Mouse (Mus musculus) limb, embryonic 13.5 days (tissue): ENCODE data around the gene Lst1. TPM values are rescaled to one million over a fixed set of nuclear protein-coding genes. Genes with fewer than 3 reads are reported as not detected.

ENCODE experiments used
- ATAC-seq: fragments of 200-750 bp; cut with Nextera tagmentation; 2 replicates; pipeline ENCODE4 v1.8.0; 2017; ENCODE audit warnings: low read depth, moderate number of reproducible peaks, moderate TSS enrichment; ENCODE audit not compliant: low FRiP score
- H3K27ac ChIP-seq: fragments of 300-500 bp; sonication (generic); 2 replicates; pipeline ENCODE4 v1.5.1; 2015; ENCODE audit warnings: inconsistent platforms, mild to moderate bottlenecking, moderate library complexity
- H3K27me3 ChIP-seq: fragments of 300-500 bp; sonication (generic); 2 replicates; pipeline ENCODE4 v1.6.1; 2015; ENCODE audit warnings: mild to moderate bottlenecking, inconsistent platforms
- H3K36me3 ChIP-seq: fragments of 300-500 bp; sonication (generic); 2 replicates; pipeline ENCODE4 v1.6.1; 2015; ENCODE audit warnings: inconsistent platforms, mild to moderate bottlenecking, moderate library complexity
- H3K4me1 ChIP-seq: fragments of 300-500 bp; sonication (generic); 2 replicates; pipeline ENCODE4 v1.6.1; 2015; ENCODE audit warnings: inconsistent platforms
- H3K4me2 ChIP-seq: fragments of 300-500 bp; sonication (generic); replicated peaks from 2 replicates; pipeline ENCODE4 v1.6.1; 2015; ENCODE audit warnings: inconsistent platforms, mild to moderate bottlenecking, moderate library complexity
- H3K4me3 ChIP-seq: fragments of 300-500 bp; sonication (generic); 2 replicates; pipeline ENCODE4 v1.5.1; 2015; ENCODE audit warnings: moderate library complexity, mild to moderate bottlenecking, inconsistent platforms
- H3K9ac ChIP-seq: fragments of 300-500 bp; sonication (generic); 2 replicates; pipeline ENCODE4 v1.6.1; 2015; ENCODE audit warnings: mild to moderate bottlenecking, inconsistent platforms
- H3K9me3 ChIP-seq: fragments of 300-500 bp; sonication (generic); 2 replicates; pipeline ENCODE4 v1.6.1; 2016; ENCODE audit warnings: inconsistent platforms
- WGBS: fragments of 180-500 bp; shearing (Covaris S2); methylation state at CpG from one replicate; pipeline ENCODE4 v1.1.7; 2015; 5-methylcytosine and 5-hydroxymethylcytosine counted together
- polyA plus RNA-seq: library from polyadenylated mRNA; unstranded; fragments of >200 nt; fragmentation: Nextera tagmentation; extraction: Ambion mirVana; gene quantifications from 2 replicates; pipeline ENCODE4 v1.2.1, GENCODE M21; 2015

Gene Lst1
- polyA plus RNA-seq, 1 experiment from 2014 or later: 12.1 TPM

GRCm38 (mm10) chr17:35163326-35164081 lies 24.7 kb downstream of the Lst1 start:
- peaks cover 33% of the 10 kb centered on the region for H3K4me1 ChIP-seq
- H3K9me3 ChIP-seq: no peaks in the 10 kb centered on the region
- H3K36me3 ChIP-seq: peaks cover 45% of the 10 kb centered on the region
- peak overlapping the region; percentile 99 for H3K4me2 ChIP-seq
- H3K27ac ChIP-seq: peak overlapping the region; percentile 95
- peak overlapping the region; percentile 100 for H3K9ac ChIP-seq
- 9% methylated on average over 8 of the region's 8 CpGs for WGBS
- no peaks in the 10 kb centered on the region for H3K27me3 ChIP-seq
- no peak for ATAC-seq
- peak overlapping the region; percentile 100 for H3K4me3 ChIP-seq

GRCm38 (mm10) chr17:35162730-35163129 lies 25.5 kb downstream of the Lst1 start:
- no peak for ATAC-seq
- Histone ChIP-seq H3K27me3 (no peaks in the 10 kb centered on the region), H3K4me1 (peaks cover 33% of the 10 kb centered on the region), H3K4me3 (peak overlapping the region; percentile 100), H3K9me3 (no peaks in the 10 kb centered on the region), H3K36me3 (peaks cover 52% of the 10 kb centered on the region), H3K27ac (no peak overlapping the region), H3K9ac (peak overlapping the region; percentile 100), H3K4me2 (peak overlapping the region; percentile 99)
- WGBS: 53% methylated on average over 12 of the region's 12 CpGs

GRCm38 (mm10) chr17:35162121-35162520 lies 26.1 kb downstream of the Lst1 start:
- Histone ChIP-seq H3K36me3 (peaks cover 58% of the 10 kb centered on the region), H3K9me3 (no peaks in the 10 kb centered on the region), H3K4me1 (peaks cover 33% of the 10 kb centered on the region), H3K9ac (peak overlapping the region; percentile 100), H3K27me3 (no peaks in the 10 kb centered on the region), H3K27ac (no peak overlapping the region), H3K4me3 (peak overlapping the region; percentile 100; the same call in 1 of the 2 replicates), H3K4me2 (peak overlapping the region; percentile 99)
- ATAC-seq: no peak
- 78% methylated on average over 14 of the region's 14 CpGs for WGBS

- H3K27me3 ChIP-seq: no peaks in the 10 kb centered on the region
- H3K9ac ChIP-seq: no peak overlapping the region
- H3K4me3 ChIP-seq: 0 out of 2 replicates have a peak overlapping the region, but pooled peaks have one; percentile 100
- no peak for ATAC-seq
- no peak overlapping the region for H3K4me2 ChIP-seq
- H3K9me3 ChIP-seq: no peaks in the 10 kb centered on the region
- H3K36me3 ChIP-seq: peaks cover 65% of the 10 kb centered on the region
- 85% methylated on average over 11 of the region's 11 CpGs for WGBS
- H3K4me1 ChIP-seq: peaks cover 32% of the 10 kb centered on the region
- H3K27ac ChIP-seq: no peak overlapping the region
Measured at GRCm38 (mm10) chr17:35161421-35161820, 26.8 kb downstream of the Lst1 start.

- Histone ChIP-seq H3K4me1 (peaks cover 30% of the 10 kb centered on the region), H3K4me3 (no peak overlapping the region), H3K9ac (no peak overlapping the region), H3K9me3 (no peaks in the 10 kb centered on the region), H3K36me3 (peaks cover 83% of the 10 kb centered on the region), H3K4me2 (no peak overlapping the region), H3K27me3 (no peaks in the 10 kb centered on the region), H3K27ac (no peak overlapping the region)
- 91% methylated on average over 7 of the region's 7 CpGs for WGBS
- ATAC-seq: no peak
Measured at GRCm38 (mm10) chr17:35159638-35160037, 28.6 kb downstream of the Lst1 start.

- H3K9me3 ChIP-seq: no peaks in the 10 kb centered on the region
- no peaks in the 10 kb centered on the region for H3K27me3 ChIP-seq
- ATAC-seq: no peak
- H3K4me2 ChIP-seq: no peak overlapping the region
- WGBS: 95% methylated on average over 16 of the region's 16 CpGs
- no peak overlapping the region; the same call in 1 of the 2 replicates for H3K9ac ChIP-seq
- H3K36me3 ChIP-seq: peaks cover 89% of the 10 kb centered on the region
- H3K27ac ChIP-seq: no peak overlapping the region
- peaks cover 33% of the 10 kb centered on the region for H3K4me1 ChIP-seq
- no peak overlapping the region for H3K4me3 ChIP-seq
Measured at GRCm38 (mm10) chr17:35158850-35159593, 29.2 kb downstream of the Lst1 start.

- ATAC-seq: no peak
- H3K9me3 ChIP-seq: no peaks in the 10 kb centered on the region
- 93% methylated on average over 8 of the region's 8 CpGs for WGBS
Measured at GRCm38 (mm10) chr17:35157661-35158175, 30.5 kb downstream of the Lst1 start.

GRCm38 (mm10) chr17:35157254-35157653 lies 31.0 kb downstream of the Lst1 start:
- WGBS: 96% methylated on average over 8 of the region's 8 CpGs
- ATAC-seq: no peak

More at GRCm38 (mm10) chr17:35157661-35158175, 30.5 kb downstream of the Lst1 start:
- Histone ChIP-seq H3K4me3 (no peak overlapping the region), H3K9ac (no peak overlapping the region), H3K36me3 (peaks cover 100% of the 10 kb centered on the region), H3K4me1 (peaks cover 25% of the 10 kb centered on the region), H3K4me2 (no peak overlapping the region), H3K27me3 (no peaks in the 10 kb centered on the region), H3K27ac (no peak overlapping the region)

GRCm38 (mm10) chr17:35156461-35157200 lies 31.6 kb downstream of the Lst1 start:
- WGBS: 90% methylated on average over 33 of the region's 33 CpGs
- no peak overlapping the region for H3K4me2 ChIP-seq
- H3K4me3 ChIP-seq: no peak overlapping the region
- no peaks in the 10 kb centered on the region for H3K27me3 ChIP-seq
- no peak overlapping the region for H3K27ac ChIP-seq
- H3K9ac ChIP-seq: 0 out of 2 replicates have a peak overlapping the region, but pooled peaks have one; percentile 13
- peaks cover 14% of the 10 kb centered on the region; the same call in 1 of the 2 replicates for H3K4me1 ChIP-seq
- no peak for ATAC-seq
- H3K9me3 ChIP-seq: no peaks in the 10 kb centered on the region
- peaks cover 100% of the 10 kb centered on the region for H3K36me3 ChIP-seq

More at GRCm38 (mm10) chr17:35157254-35157653, 31.0 kb downstream of the Lst1 start:
- Histone ChIP-seq H3K27me3 (no peaks in the 10 kb centered on the region), H3K4me3 (no peak overlapping the region), H3K27ac (no peak overlapping the region), H3K9ac (no peak overlapping the region), H3K9me3 (no peaks in the 10 kb centered on the region), H3K4me2 (no peak overlapping the region), H3K4me1 (peaks cover 20% of the 10 kb centered on the region), H3K36me3 (peaks cover 100% of the 10 kb centered on the region)

- peaks cover 98% of the 10 kb centered on the region for H3K36me3 ChIP-seq
- ATAC-seq: no peak
- no peak overlapping the region for H3K27ac ChIP-seq
- H3K4me1 ChIP-seq: peaks cover 8% of the 10 kb centered on the region; the same call in 1 of the 2 replicates
- 89% methylated on average over 12 of the region's 12 CpGs for WGBS
- no peak overlapping the region for H3K4me2 ChIP-seq
- no peaks in the 10 kb centered on the region for H3K27me3 ChIP-seq
- no peak overlapping the region for H3K4me3 ChIP-seq
- H3K9me3 ChIP-seq: no peaks in the 10 kb centered on the region
- peak overlapping the region; percentile 31 for H3K9ac ChIP-seq
Measured at GRCm38 (mm10) chr17:35155451-35155850, 32.8 kb downstream of the Lst1 start.

- ATAC-seq: no peak
- H3K36me3 ChIP-seq: peaks cover 98% of the 10 kb centered on the region
- H3K4me1 ChIP-seq: peaks cover 8% of the 10 kb centered on the region; the same call in 1 of the 2 replicates
- peak overlapping the region; percentile 44; the same call in 1 of the 2 replicates for H3K27ac ChIP-seq
- 83% methylated on average over 7 of the region's 7 CpGs for WGBS
- peak overlapping the region; percentile 19; the same call in 1 of the 2 replicates for H3K9ac ChIP-seq
- H3K4me3 ChIP-seq: no peak overlapping the region
- H3K27me3 ChIP-seq: no peaks in the 10 kb centered on the region
- no peak overlapping the region for H3K4me2 ChIP-seq
- H3K9me3 ChIP-seq: no peaks in the 10 kb centered on the region
Measured at GRCm38 (mm10) chr17:35154616-35155015, 33.6 kb downstream of the Lst1 start.
